Mouse (Mus musculus): ENCODE data around the gene Nfkbia. TPM values are rescaled to one million over a fixed set of nuclear protein-coding genes. Genes with fewer than 3 reads are reported as not detected.

Nfkbia gene
- polyA plus RNA-seq, 1 experiment from 2014 or later, result 39.0 TPM

GRCm38 (mm10) chr12:55471344-55471743, 21.1 kb downstream of the Nfkbia start:
- no peaks in the 10 kb centered on the region for H3K9me3 ChIP-seq (replicated peaks)
- WGBS, result 91% methylated on average over 9 of the region's 9 CpGs
- DNase-seq (ENCODE audit: low spot score), result no peak
- no peaks in the 10 kb centered on the region for H3K36me3 ChIP-seq
- H3K27ac ChIP-seq (replicated peaks), result no peak overlapping the region
- H3K27me3 ChIP-seq (ENCODE audit: low read depth, poor library complexity, severe bottlenecking), result peaks cover 34% of the 10 kb centered on the region
- no peak overlapping the region for H3K4me3 ChIP-seq
- H3K4me1 ChIP-seq, result peaks cover 52% of the 10 kb centered on the region

- Histone ChIP-seq H3K4me1 (peaks cover 61% of the 10 kb centered on the region), H3K9me3 (replicated peaks) (no peaks in the 10 kb centered on the region), H3K4me3 (no peak overlapping the region), H3K27ac (replicated peaks) (no peak overlapping the region), H3K27me3 (ENCODE audit: low read depth, poor library complexity, severe bottlenecking) (peaks cover 41% of the 10 kb centered on the region), H3K36me3 (no peaks in the 10 kb centered on the region)
- no peak for DNase-seq (ENCODE audit: low spot score)
- 46% methylated on average over 5 of the region's 5 CpGs for WGBS
Observed at GRCm38 (mm10) chr12:55470442-55470841, 22.0 kb downstream of the Nfkbia start.

- H3K27me3 ChIP-seq (ENCODE audit: low read depth, poor library complexity, severe bottlenecking), result peaks cover 44% of the 10 kb centered on the region
- 45% methylated on average over 10 of the region's 10 CpGs for WGBS
- no peaks in the 10 kb centered on the region for H3K36me3 ChIP-seq
- no peak overlapping the region for H3K4me3 ChIP-seq
- H3K9me3 ChIP-seq (replicated peaks), result no peaks in the 10 kb centered on the region
- H3K27ac ChIP-seq (replicated peaks), result 0 out of 2 replicates have a peak overlapping the region, but pooled peaks have one; percentile 6
- peaks cover 67% of the 10 kb centered on the region for H3K4me1 ChIP-seq
- no peak for DNase-seq (ENCODE audit: low spot score)
Observed at GRCm38 (mm10) chr12:55467331-55468180, 24.9 kb downstream of the Nfkbia start.

GRCm38 (mm10) chr12:55466816-55467215, 25.6 kb downstream of the Nfkbia start:
- no peaks in the 10 kb centered on the region for H3K36me3 ChIP-seq
- H3K4me1 ChIP-seq, result peaks cover 67% of the 10 kb centered on the region
- 77% methylated on average over 5 of the region's 5 CpGs for WGBS
- H3K4me3 ChIP-seq, result no peak overlapping the region
- no peaks in the 10 kb centered on the region for H3K9me3 ChIP-seq (replicated peaks)
- DNase-seq (ENCODE audit: low spot score), result no peak
- H3K27ac ChIP-seq (replicated peaks), result no peak overlapping the region
- peaks cover 44% of the 10 kb centered on the region for H3K27me3 ChIP-seq (ENCODE audit: low read depth, poor library complexity, severe bottlenecking)

GRCm38 (mm10) chr12:55466088-55466701, 26.3 kb downstream of the Nfkbia start:
- Histone ChIP-seq H3K27ac (replicated peaks) (peak overlapping the region; percentile 39; the same call in 1 of the 2 replicates), H3K4me3 (no peak overlapping the region), H3K4me1 (peaks cover 67% of the 10 kb centered on the region), H3K36me3 (no peaks in the 10 kb centered on the region), H3K9me3 (replicated peaks) (no peaks in the 10 kb centered on the region), H3K27me3 (ENCODE audit: low read depth, poor library complexity, severe bottlenecking) (peaks cover 40% of the 10 kb centered on the region)
- WGBS, result 61% methylated on average over 7 of the region's 7 CpGs
- DNase-seq (ENCODE audit: low spot score), result no peak

- Histone ChIP-seq H3K4me1 (peaks cover 62% of the 10 kb centered on the region), H3K36me3 (no peaks in the 10 kb centered on the region), H3K9me3 (replicated peaks) (no peaks in the 10 kb centered on the region), H3K4me3 (no peak overlapping the region), H3K27ac (replicated peaks) (peak overlapping the region; percentile 67), H3K27me3 (ENCODE audit: low read depth, poor library complexity, severe bottlenecking) (peaks cover 40% of the 10 kb centered on the region)
- 80% methylated on average over 17 of the region's 17 CpGs for WGBS
- DNase-seq (ENCODE audit: low spot score), result no peak
Observed at GRCm38 (mm10) chr12:55465401-55465983, 27.0 kb downstream of the Nfkbia start.

GRCm38 (mm10) chr12:55464846-55465361, 27.5 kb downstream of the Nfkbia start:
- no peak for DNase-seq (ENCODE audit: low spot score)
- H3K9me3 ChIP-seq (replicated peaks), result no peaks in the 10 kb centered on the region
- H3K36me3 ChIP-seq, result no peaks in the 10 kb centered on the region
- no peak overlapping the region for H3K4me3 ChIP-seq
- peaks cover 40% of the 10 kb centered on the region for H3K27me3 ChIP-seq (ENCODE audit: low read depth, poor library complexity, severe bottlenecking)
- peak overlapping the region; percentile 67 for H3K27ac ChIP-seq (replicated peaks)
- H3K4me1 ChIP-seq, result peaks cover 57% of the 10 kb centered on the region
- 74% methylated on average over 14 of the region's 14 CpGs for WGBS

GRCm38 (mm10) chr12:55463992-55464845, 28.2 kb downstream of the Nfkbia start:
- H3K9me3 ChIP-seq (replicated peaks), result no peaks in the 10 kb centered on the region
- peak overlapping the region; percentile 67 for H3K27ac ChIP-seq (replicated peaks)
- peaks cover 34% of the 10 kb centered on the region for H3K27me3 ChIP-seq (ENCODE audit: low read depth, poor library complexity, severe bottlenecking)
- H3K4me1 ChIP-seq, result peaks cover 57% of the 10 kb centered on the region
- no peaks in the 10 kb centered on the region for H3K36me3 ChIP-seq
- WGBS, result 30% methylated on average over 16 of the region's 16 CpGs
- H3K4me3 ChIP-seq, result no peak overlapping the region
- peak; percentile 55 for DNase-seq (ENCODE audit: low spot score)

- DNase-seq (ENCODE audit: low spot score), result no peak
- H3K4me3 ChIP-seq, result no peak overlapping the region
- 81% methylated on average over 5 of the region's 5 CpGs for WGBS
- no peak overlapping the region; the same call in 1 of the 2 replicates for H3K27ac ChIP-seq (replicated peaks)
- H3K36me3 ChIP-seq, result no peaks in the 10 kb centered on the region
- peaks cover 49% of the 10 kb centered on the region for H3K4me1 ChIP-seq
- peaks cover 22% of the 10 kb centered on the region; the same call in 1 of the 2 replicates for H3K27me3 ChIP-seq (ENCODE audit: low read depth, poor library complexity, severe bottlenecking)
- no peaks in the 10 kb centered on the region for H3K9me3 ChIP-seq (replicated peaks)
Observed at GRCm38 (mm10) chr12:55463087-55463486, 29.4 kb downstream of the Nfkbia start.

- H3K36me3 ChIP-seq, result no peaks in the 10 kb centered on the region
- H3K4me1 ChIP-seq, result peaks cover 43% of the 10 kb centered on the region
- H3K9me3 ChIP-seq (replicated peaks), result no peaks in the 10 kb centered on the region
- 86% methylated on average over 6 of the region's 6 CpGs for WGBS
- H3K27me3 ChIP-seq (ENCODE audit: low read depth, poor library complexity, severe bottlenecking), result peaks cover 17% of the 10 kb centered on the region; the same call in 1 of the 2 replicates
- no peak overlapping the region for H3K4me3 ChIP-seq
- DNase-seq (ENCODE audit: low spot score), result no peak
- H3K27ac ChIP-seq (replicated peaks), result no peak overlapping the region
Observed at GRCm38 (mm10) chr12:55462456-55462855, 30.0 kb downstream of the Nfkbia start.

GRCm38 (mm10) chr12:55461767-55462166, 30.7 kb downstream of the Nfkbia start:
- peaks cover 14% of the 10 kb centered on the region; the same call in 1 of the 2 replicates for H3K27me3 ChIP-seq (ENCODE audit: low read depth, poor library complexity, severe bottlenecking)
- no peak for DNase-seq (ENCODE audit: low spot score)
- H3K4me3 ChIP-seq, result no peak overlapping the region
- 89% methylated on average over 6 of the region's 6 CpGs for WGBS
- no peaks in the 10 kb centered on the region for H3K36me3 ChIP-seq
- H3K4me1 ChIP-seq, result peaks cover 36% of the 10 kb centered on the region
- no peaks in the 10 kb centered on the region for H3K9me3 ChIP-seq (replicated peaks)
- no peak overlapping the region for H3K27ac ChIP-seq (replicated peaks)

GRCm38 (mm10) chr12:55460900-55461299, 31.5 kb downstream of the Nfkbia start:
- Histone ChIP-seq H3K9me3 (replicated peaks) (no peaks in the 10 kb centered on the region), H3K36me3 (no peaks in the 10 kb centered on the region), H3K27ac (replicated peaks) (no peak overlapping the region), H3K4me1 (peaks cover 28% of the 10 kb centered on the region), H3K4me3 (no peak overlapping the region), H3K27me3 (ENCODE audit: low read depth, poor library complexity, severe bottlenecking) (0 out of 2 replicates have a peak, but pooled peaks cover 6% of the 10 kb centered on the region)
- WGBS, result 70% methylated on average over 4 of the region's 4 CpGs
- DNase-seq (ENCODE audit: low spot score), result no peak
